Mouse (Mus musculus): ENCODE measurements around the gene Trip11.

The Trip11 gene

DNA sequence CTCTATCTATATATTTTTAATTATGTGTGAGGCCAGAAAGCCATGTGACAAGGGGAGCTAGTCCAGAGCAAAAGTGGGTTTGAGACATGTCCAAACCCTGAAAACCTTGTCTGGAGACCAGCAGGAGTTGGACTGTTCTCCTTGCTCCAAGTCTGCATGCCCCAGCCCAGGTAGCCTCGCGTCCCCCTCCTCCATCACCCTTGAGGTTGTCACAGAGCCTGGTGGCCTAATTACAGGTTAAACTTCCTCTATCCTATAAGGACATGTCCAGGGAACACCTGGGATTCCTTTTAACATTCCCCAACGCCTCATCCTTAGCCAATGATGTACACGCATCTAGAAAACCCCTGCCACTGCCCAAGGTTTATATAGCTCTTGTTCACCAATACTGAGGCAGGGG, 89.9 kb downstream of the Trip11 start:
- no peak for DNase-seq (ENCODE audit: low spot score in 2 of 2)

GRCm38 (mm10) chr12:101821596-101821995, 91.5 kb downstream of the Trip11 start:
- no peak for DNase-seq (ENCODE audit: low spot score in 2 of 2)

DNA sequence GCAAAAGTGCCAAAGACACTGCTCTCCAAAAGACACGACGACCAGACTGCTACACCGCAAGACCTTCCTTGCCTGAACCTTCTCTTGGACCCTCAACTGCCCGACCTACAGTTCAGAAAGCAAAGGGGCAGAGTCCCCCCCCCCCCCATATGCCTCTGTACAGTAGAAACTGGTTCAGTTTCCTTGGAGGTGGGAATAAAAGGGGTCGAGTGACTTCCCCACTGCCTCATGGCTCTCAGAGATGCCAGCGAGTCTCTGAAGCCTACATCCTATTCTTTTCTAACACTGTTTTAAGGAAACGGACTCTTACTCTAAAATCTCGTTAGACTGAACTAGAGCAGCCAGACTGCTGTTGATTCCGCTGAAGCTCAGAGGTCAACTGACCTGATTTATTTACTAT, 93.5 kb downstream of the Trip11 start:
- DNase-seq (ENCODE audit: low spot score in 2 of 2): no peak

GRCm38 (mm10) chr12:101818608-101819370, 94.3 kb downstream of the Trip11 start, which contains the start of gene Fbln5:
Fbln5 (minus strand) TSS chr12:101819055.
- no peak for DNase-seq (ENCODE audit: low spot score in 2 of 2)

DNA sequence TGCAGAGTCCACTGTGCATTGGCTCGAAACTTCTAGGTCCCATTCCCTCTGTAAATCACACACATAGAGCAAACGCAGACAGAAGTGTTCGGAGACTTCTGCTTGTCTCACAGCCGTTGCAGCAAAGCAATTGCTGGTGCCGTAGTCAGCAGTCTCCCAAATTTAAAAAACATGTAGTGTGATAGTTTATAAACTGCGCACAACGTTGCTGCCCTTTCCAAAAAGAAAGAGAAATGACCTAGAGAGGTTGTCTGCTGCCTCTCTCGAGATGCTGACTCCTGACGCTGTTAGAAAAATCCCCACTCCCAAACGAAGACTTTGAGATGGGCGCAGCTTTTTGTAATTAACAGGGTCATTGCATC, 94.8 kb downstream of the Trip11 start:
- DNase-seq (ENCODE audit: low spot score in 2 of 2): no peak

DNA sequence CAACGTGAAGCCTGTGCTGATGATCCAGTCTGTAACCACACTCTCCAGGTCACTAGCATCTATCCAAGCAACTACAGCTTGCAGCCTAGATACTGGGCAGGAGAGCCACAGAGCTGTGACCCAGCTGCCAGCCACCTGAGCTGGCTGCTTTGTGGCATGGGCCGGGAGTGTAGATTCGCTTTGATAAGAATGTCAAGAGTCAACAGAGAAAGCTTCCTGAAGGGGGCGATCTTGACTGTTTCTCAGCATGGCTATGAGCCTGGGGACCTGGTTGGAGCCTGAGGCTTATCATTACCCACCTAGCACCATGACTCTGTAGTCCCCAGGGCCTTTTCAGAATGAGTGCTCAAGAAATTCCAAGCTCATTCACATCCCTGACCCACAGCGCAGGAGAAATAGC, 96.3 kb downstream of the Trip11 start:
- DNase-seq (ENCODE audit: low spot score in 2 of 2): no peak

- no peak for DNase-seq (ENCODE audit: low spot score in 2 of 2)
Measured at GRCm38 (mm10) chr12:101815796-101816195, 97.3 kb downstream of the Trip11 start.

- DNase-seq (ENCODE audit: low spot score in 2 of 2): no peak
Measured at GRCm38 (mm10) chr12:101814423-101814822, 98.6 kb downstream of the Trip11 start.

DNA sequence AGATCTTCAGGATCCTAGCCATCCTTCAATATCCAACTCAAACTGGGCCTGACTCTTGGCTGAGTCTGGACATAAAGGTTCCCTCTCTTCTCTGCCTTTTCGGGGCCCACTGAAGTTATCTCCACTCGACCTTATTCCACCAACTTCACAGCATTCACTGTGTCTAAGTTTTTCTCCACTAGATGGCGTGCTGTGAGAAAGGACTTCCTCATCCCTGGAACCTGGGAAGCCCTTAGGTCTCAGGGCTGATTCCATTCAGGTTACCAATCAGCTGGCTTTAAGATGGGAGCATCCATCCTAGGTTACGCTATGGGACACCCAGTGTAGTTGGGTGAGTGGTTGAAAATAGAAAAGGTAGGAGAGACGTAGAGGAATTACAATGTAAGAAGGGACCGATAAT, 101.9 kb downstream of the Trip11 start:
- DNase-seq (ENCODE audit: low spot score in 2 of 2): no peak

- no peak for DNase-seq (ENCODE audit: low spot score in 2 of 2)
Measured at GRCm38 (mm10) chr12:101810515-101810914, 102.6 kb downstream of the Trip11 start.

DNA sequence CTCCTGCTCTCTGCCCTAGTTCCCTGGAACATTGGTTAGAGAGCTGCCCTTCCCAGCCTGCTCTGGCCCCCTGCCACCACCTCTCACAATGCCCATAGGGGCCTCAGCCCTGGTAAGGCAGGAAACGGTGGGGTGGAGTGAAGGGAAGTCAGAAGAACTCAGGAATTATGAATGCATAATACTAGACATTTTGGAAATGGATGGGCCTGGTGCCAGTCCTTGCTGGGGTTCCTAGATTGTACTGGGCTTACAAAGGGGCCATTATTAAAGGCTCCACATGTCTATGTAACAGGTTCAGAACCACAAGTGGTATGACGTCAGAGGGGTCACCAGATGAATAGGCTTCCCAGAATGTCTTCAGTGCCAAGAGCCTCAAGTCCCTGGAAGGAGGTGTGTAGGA, 105.7 kb downstream of the Trip11 start:
- DNase-seq (ENCODE audit: low spot score in 2 of 2): no peak

- DNase-seq (ENCODE audit: low spot score in 2 of 2): no peak
Measured at GRCm38 (mm10) chr12:101802445-101802844, 110.6 kb downstream of the Trip11 start.

DNA sequence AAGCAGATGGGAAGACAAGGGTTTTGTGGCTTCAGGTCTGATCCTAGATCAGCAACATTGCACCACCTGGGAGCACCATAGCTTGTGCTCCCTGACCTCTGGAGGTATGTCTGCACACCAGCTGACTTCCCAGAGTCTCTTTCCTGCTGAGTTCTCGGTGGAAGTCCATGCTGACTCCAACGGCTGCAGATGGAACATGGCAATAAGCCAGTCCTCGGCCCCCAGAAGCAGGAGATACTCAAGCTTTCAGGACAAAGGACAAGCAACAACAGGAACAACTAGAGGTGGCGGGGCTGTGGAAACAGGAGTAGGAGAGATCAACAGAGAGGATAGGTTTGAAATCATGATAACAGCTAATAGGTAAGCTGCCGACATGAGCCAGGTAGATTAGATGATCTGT, 111.3 kb downstream of the Trip11 start:
- DNase-seq (ENCODE audit: low spot score in 2 of 2): no peak

- DNase-seq (ENCODE audit: low spot score in 2 of 2): no peak
Measured at GRCm38 (mm10) chr12:101801051-101801450, 112.0 kb downstream of the Trip11 start.

DNA sequence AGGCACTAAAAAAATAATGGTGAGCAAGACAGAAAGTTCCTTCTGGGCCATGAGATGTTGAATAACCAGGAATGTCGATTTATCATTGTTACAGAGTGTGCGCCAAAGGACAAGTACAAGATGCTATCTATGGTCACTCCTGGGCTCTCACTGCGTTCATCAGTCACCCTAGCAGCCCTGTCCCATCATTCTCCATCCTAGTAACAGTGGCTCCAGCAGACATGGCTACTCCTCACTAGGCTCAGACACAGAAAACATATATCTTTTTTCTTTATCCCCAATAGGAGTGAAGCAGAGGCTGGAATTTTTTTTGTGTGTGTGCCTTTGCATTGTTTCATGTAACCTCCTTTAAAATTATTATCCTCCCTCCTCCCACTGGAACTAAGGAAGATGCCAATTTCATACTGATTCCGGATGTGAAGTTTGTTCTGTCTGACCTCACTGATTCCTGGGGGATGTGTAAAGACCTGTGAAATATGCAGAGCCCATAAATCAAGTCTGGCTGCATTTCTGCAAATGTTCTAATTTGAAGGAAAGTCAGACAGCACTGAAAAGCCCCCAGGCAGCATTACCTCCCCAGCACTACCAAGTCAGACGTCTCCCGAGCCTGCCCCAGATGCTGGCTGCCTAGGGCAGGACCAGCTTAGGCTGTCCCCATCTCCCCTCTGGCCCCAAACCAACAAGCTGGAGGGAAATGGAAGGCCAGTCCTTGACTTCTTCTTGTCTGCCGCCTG, 114.7 kb downstream of the Trip11 start:
- no peak for DNase-seq (ENCODE audit: low spot score in 2 of 2)

GRCm38 (mm10) chr12:101794458-101794857, 118.6 kb downstream of the Trip11 start:
- no peak for DNase-seq (ENCODE audit: low spot score in 2 of 2)

GRCm38 (mm10) chr12:101793221-101793621, 119.8 kb downstream of the Trip11 start:
- no peak for DNase-seq (ENCODE audit: low spot score in 2 of 2)

- no peak for DNase-seq (ENCODE audit: low spot score in 2 of 2)
Measured at GRCm38 (mm10) chr12:101792684-101793083, 120.4 kb downstream of the Trip11 start.

DNA sequence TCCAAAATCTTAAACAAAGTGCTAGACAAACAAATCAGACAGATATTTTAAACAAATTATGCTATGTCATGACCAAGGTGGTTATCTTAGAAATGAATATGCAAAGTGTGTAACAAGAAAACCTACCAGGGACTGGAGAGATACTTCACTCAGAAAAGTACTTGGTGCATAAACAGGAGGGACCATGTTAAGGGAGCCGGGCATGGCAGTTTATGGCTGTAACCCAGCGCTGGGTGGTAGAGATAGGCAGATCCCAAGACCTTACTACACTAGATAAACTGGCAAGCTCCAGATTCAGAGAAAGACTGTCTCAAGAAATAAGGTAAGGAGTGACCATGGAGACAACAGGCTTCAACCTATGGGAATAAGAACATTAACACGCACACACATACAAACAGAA, 123.3 kb downstream of the Trip11 start:
- no peak for DNase-seq (ENCODE audit: low spot score in 2 of 2)

DNA sequence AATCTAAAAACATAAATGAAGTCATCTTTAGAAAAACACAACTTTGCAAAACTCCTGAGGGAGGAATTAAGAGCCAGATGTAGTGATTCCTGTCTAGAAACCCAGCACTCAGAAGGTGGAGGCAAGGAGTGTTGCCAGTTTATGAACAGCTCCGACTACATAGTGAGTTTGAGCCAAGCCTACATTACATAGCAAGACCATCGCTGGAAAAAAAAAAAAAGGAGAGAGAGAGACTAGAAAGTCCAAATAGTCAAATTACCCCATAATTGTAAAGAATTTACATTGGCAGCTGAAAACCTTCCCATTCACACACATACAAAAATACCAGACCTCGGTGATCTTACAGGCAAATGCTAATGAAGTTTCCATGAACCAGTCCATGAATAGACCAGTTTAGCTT, 123.8 kb downstream of the Trip11 start:
- DNase-seq (ENCODE audit: low spot score in 2 of 2): no peak
